Mouse (Mus musculus) heart, embryonic 12.5 days (tissue): Measurements from ENCODE around the gene Med13l. TPM values are rescaled to one million over a fixed set of nuclear protein-coding genes. Genes with fewer than 3 reads are reported as not detected.

Experiments used
- ATAC-seq: fragments of 200-750 bp; cut with Nextera tagmentation; 2 replicates; pipeline ENCODE4 v1.8.0; 2017; ENCODE audit warnings: moderate TSS enrichment, moderate library complexity; ENCODE audit not compliant: insufficient number of reproducible peaks, low FRiP score
- H3K27ac ChIP-seq: fragments of 300-500 bp; sonication (generic); 2 replicates; pipeline ENCODE4 v1.5.1; 2016; ENCODE audit warnings: mild to moderate bottlenecking, moderate library complexity; ENCODE audit not compliant: poor library complexity, severe bottlenecking
- H3K27me3 ChIP-seq: fragments of 300-500 bp; sonication (generic); replicated peaks from 2 replicates; pipeline ENCODE4 v1.6.1; 2016; ENCODE audit warnings: mild to moderate bottlenecking, moderate library complexity
- H3K36me3 ChIP-seq: fragments of 300-500 bp; sonication (generic); 2 replicates; pipeline ENCODE4 v1.6.1; 2016; ENCODE audit warnings: mild to moderate bottlenecking, moderate library complexity
- H3K4me1 ChIP-seq: fragments of 300-500 bp; sonication (generic); replicated peaks from 2 replicates; pipeline ENCODE4 v1.6.1; 2016; ENCODE audit warnings: mild to moderate bottlenecking
- H3K4me2 ChIP-seq: fragments of 300-500 bp; sonication (generic); 2 replicates; pipeline ENCODE4 v1.6.1; 2016; ENCODE audit warnings: mild to moderate bottlenecking, moderate library complexity
- H3K4me3 ChIP-seq: fragments of 300-500 bp; sonication (generic); 2 replicates; pipeline ENCODE4 v1.5.1; 2016; ENCODE audit warnings: mild to moderate bottlenecking
- H3K9ac ChIP-seq: fragments of 300-500 bp; sonication (generic); 2 replicates; pipeline ENCODE4 v1.6.1; 2016; ENCODE audit warnings: mild to moderate bottlenecking, moderate library complexity
- H3K9me3 ChIP-seq: fragments of 300-500 bp; sonication (generic); replicated peaks from 2 replicates; pipeline ENCODE4 v1.6.1; 2016; ENCODE audit warnings: mild to moderate bottlenecking, moderate library complexity
- WGBS: fragments of 180-500 bp; shearing (Covaris S2); methylation state at CpG from one replicate; pipeline ENCODE4 v1.1.7; 2016; 5-methylcytosine and 5-hydroxymethylcytosine counted together
- polyA plus RNA-seq: library from polyadenylated mRNA; unstranded; fragments of >200 nt; fragmentation: Nextera tagmentation; extraction: Ambion mirVana; gene quantifications from 2 replicates; pipeline ENCODE4 v1.2.1, GENCODE M21; 2016

The Med13l gene
- polyA plus RNA-seq, 1 experiment from 2014 or later: 10.0 TPM

DNA sequence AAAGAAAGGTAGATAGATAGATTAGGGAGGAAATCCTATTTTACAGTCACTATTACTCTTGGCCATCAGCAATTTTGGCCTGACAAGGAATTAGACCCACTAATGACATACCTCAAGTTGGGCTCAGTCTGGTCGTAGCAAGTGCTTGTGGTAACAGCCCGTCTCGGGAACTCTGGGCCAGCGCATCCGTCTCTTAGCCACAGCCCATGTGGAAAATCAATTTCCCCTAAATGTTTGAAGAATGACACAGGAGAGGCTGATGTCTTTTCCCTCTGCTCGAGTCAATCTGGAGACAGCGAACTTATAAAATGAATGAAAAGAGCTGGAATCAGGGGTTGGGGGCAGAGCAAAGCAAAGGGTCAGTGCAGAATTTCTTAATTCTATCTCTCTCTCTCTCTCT is 36.1 kb upstream of the Med13l start:
- Histone ChIP-seq H3K36me3 (no peaks in the 10 kb centered on the region), H3K9me3 (no peaks in the 10 kb centered on the region), H3K4me1 (peaks cover 3% of the 10 kb centered on the region; the same call in 1 of the 2 replicates), H3K27me3 (peaks cover 9% of the 10 kb centered on the region; the same call in 1 of the 2 replicates), H3K27ac (no peak overlapping the region), H3K9ac (no peak overlapping the region), H3K4me2 (no peak overlapping the region), H3K4me3 (no peak overlapping the region)
- no peak for ATAC-seq
- 80% methylated on average over 7 of the region's 7 CpGs for WGBS

DNA sequence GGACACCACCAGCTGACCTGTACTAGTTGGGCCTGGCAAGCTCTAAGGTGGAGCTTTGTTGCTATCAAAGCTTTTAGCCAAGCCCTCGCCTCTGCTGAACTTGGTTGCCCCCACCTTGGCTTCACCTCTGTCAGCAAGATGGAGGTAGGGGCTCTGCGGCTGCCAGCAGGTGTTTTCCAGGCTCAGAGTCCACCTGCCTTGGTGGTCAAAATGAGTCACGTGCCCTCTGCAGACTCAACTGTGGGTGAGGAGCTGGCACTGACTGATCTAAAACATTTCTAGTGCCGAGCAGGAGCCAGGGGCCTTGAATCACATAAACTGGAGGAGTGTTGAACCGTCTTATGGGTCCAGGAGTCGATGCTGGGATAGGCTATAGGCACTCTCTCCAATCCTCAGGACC is 34.8 kb upstream of the Med13l start:
- ATAC-seq: no peak
- H3K9ac ChIP-seq: no peak overlapping the region
- peaks cover 9% of the 10 kb centered on the region; the same call in 1 of the 2 replicates for H3K27me3 ChIP-seq
- H3K9me3 ChIP-seq: no peaks in the 10 kb centered on the region
- no peak overlapping the region for H3K4me2 ChIP-seq
- 78% methylated on average over 6 of the region's 6 CpGs for WGBS
- peaks cover 4% of the 10 kb centered on the region; the same call in 1 of the 2 replicates for H3K4me1 ChIP-seq
- no peaks in the 10 kb centered on the region for H3K36me3 ChIP-seq
- H3K27ac ChIP-seq: no peak overlapping the region
- no peak overlapping the region for H3K4me3 ChIP-seq

DNA sequence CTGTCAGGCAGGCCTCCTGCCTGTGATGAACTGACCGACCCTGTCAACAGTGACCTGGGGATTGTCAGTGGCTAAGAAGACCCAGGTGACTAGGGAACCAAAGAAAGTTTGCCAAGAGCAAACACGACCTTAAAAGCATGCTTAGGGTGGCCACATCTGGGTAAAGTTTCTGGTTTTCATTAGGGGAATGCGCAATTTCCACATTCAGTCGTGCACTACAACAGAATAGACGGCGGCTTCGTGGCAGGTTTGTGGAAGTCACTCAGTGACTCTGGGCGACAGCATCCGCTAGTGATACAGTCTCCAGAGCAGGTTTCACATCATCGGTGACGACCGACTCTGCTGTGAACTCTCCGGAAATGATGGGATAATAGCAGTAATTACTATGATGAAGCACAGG is 34.0 kb upstream of the Med13l start:
- ATAC-seq: no peak
- Histone ChIP-seq H3K4me3 (no peak overlapping the region), H3K27me3 (peaks cover 15% of the 10 kb centered on the region), H3K9ac (no peak overlapping the region), H3K9me3 (no peaks in the 10 kb centered on the region), H3K4me2 (no peak overlapping the region), H3K4me1 (peaks cover 4% of the 10 kb centered on the region; the same call in 1 of the 2 replicates), H3K27ac (no peak overlapping the region), H3K36me3 (no peaks in the 10 kb centered on the region)
- WGBS: 67% methylated on average over 13 of the region's 13 CpGs

DNA sequence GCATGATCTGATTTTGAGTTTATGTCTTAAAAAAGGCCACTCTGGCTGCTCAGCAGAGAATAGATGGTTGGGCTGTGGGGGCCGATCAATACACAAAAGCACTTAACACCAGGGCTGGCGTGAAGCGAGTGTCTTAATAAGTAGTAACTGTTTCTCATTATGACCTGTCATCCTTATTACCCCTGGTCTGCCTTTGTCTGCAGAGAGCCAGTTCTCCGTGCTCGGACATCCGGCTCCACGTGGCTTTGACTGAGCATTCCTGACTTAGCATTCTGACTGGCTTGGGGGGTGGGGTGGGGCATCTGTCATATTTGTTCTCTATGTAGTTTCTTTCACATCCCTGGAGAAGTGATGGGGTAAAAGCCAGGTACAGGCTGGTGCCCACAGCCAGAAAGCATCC is 31.2 kb upstream of the Med13l start:
- Histone ChIP-seq H3K9ac (no peak overlapping the region), H3K27me3 (peaks cover 31% of the 10 kb centered on the region; the same call in 1 of the 2 replicates), H3K4me3 (no peak overlapping the region), H3K4me2 (no peak overlapping the region), H3K36me3 (no peaks in the 10 kb centered on the region), H3K9me3 (no peaks in the 10 kb centered on the region), H3K27ac (no peak overlapping the region), H3K4me1 (peaks cover 13% of the 10 kb centered on the region)
- no peak for ATAC-seq
- WGBS: 25% methylated on average over 7 of the region's 7 CpGs

DNA sequence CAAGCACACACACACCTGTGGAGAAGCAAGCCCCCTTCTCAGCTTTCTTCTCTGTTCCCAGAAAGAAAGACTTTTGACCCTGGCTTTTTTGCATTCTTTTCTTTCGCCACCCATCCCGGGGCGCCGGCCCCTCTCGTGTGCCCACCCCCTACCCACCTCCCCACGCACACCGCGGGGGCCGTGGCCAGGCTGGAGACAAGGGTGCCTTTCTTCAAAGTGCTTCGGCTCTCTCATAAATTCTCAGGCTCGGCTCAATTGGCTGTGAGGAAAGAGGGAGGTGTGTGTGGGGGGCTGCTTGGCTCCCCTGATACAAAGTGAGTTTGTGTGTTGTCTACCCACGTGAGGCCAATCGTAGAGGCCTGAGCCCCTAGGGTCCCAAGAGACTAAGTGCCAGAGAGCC is 28.4 kb upstream of the Med13l start:
- Histone ChIP-seq H3K4me1 (peaks cover 13% of the 10 kb centered on the region), H3K9me3 (no peaks in the 10 kb centered on the region), H3K4me2 (peak overlapping the region; percentile 6; the same call in 1 of the 2 replicates), H3K4me3 (no peak overlapping the region), H3K27me3 (peaks cover 34% of the 10 kb centered on the region; the same call in 1 of the 2 replicates), H3K36me3 (no peaks in the 10 kb centered on the region), H3K27ac (no peak overlapping the region), H3K9ac (no peak overlapping the region)
- WGBS: 18% methylated on average over 13 of the region's 13 CpGs
- no peak for ATAC-seq

DNA sequence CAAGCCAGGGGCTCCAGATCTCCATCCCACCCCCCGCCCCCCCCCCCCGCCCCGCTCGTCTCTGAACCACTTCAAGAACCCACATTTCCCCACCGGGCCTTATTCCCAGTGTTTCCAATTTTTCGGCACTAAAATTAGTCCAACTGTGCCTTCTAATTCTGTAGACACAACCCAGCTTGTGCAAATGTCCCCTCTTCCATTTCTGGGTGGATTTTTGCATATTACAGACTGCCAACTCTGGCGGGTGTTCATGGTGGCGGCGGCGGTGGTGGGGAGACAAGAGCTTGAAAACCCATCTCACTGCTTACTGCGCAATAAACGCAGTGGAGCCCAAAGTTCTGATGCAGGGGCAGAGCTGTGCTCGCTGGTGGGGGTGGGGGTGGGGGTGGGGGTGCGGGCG is 27.8 kb upstream of the Med13l start:
- Histone ChIP-seq H3K4me1 (peaks cover 13% of the 10 kb centered on the region), H3K27ac (no peak overlapping the region), H3K9me3 (no peaks in the 10 kb centered on the region)

DNA sequence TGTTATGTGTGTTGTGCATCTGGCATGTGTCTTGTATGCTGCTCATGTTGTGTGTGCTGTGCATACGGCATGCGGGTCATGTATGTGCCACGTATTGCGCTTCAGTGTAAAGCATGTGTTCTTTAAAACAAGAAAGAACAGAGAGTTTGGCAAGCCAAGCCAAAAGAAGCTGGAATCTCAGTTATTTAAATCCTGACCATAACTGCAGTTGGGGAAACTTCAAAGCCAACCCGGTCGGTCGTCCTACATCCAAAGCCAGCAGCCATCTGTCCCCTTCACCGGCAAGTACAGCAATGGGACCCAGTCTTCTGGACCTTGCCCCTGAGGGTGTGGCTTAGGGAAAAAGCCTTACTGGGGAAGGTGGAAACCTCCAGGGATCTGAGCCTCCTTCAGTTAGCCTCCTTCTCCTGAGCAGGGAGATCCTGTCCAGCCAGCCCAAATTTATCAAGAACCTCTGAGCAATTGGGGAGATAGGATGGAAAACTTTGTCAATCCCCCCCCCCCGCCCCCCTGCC is 26.0 kb upstream of the Med13l start:
- Histone ChIP-seq H3K36me3 (no peaks in the 10 kb centered on the region), H3K9me3 (no peaks in the 10 kb centered on the region), H3K9ac (no peak overlapping the region), H3K4me3 (no peak overlapping the region), H3K4me1 (peaks cover 10% of the 10 kb centered on the region), H3K27me3 (peaks cover 28% of the 10 kb centered on the region; the same call in 1 of the 2 replicates), H3K4me2 (no peak overlapping the region), H3K27ac (no peak overlapping the region)
- WGBS: 67% methylated on average over 9 of the region's 9 CpGs
- no peak for ATAC-seq

More for the DNA sequence above, 27.8 kb upstream of the Med13l start:
- Histone ChIP-seq H3K9ac (no peak overlapping the region), H3K4me3 (no peak overlapping the region), H3K4me2 (no peak overlapping the region), H3K27me3 (peaks cover 34% of the 10 kb centered on the region; the same call in 1 of the 2 replicates), H3K36me3 (no peaks in the 10 kb centered on the region)
- 47% methylated on average over 15 of the region's 15 CpGs for WGBS
- no peak for ATAC-seq

DNA sequence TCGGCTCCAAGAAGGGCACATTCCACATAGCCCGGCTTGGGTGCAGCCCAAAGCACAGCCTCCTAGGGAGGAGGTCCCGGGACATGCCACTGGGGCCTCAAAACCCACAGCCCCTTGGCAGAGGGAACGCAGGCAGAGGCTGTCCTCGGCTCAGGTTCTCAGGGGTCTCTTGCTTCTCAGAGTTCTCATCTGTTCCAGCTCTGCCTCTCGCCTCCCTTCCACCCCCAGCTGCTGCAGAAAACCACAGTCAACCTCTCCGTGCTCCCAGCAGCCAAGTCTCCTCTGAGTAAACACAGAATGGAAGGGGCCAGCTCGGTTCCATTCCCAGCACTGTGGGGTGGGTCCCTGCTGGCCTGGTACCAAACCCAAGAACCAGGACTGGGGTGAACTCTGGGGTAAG is 25.3 kb upstream of the Med13l start:
- H3K9me3 ChIP-seq: no peaks in the 10 kb centered on the region
- H3K27me3 ChIP-seq: peaks cover 28% of the 10 kb centered on the region; the same call in 1 of the 2 replicates
- peaks cover 9% of the 10 kb centered on the region for H3K4me1 ChIP-seq
- no peaks in the 10 kb centered on the region for H3K36me3 ChIP-seq
- ATAC-seq: no peak
- H3K4me3 ChIP-seq: no peak overlapping the region
- WGBS: 44% methylated on average over 8 of the region's 8 CpGs
- H3K9ac ChIP-seq: no peak overlapping the region
- H3K27ac ChIP-seq: no peak overlapping the region
- no peak overlapping the region for H3K4me2 ChIP-seq

DNA sequence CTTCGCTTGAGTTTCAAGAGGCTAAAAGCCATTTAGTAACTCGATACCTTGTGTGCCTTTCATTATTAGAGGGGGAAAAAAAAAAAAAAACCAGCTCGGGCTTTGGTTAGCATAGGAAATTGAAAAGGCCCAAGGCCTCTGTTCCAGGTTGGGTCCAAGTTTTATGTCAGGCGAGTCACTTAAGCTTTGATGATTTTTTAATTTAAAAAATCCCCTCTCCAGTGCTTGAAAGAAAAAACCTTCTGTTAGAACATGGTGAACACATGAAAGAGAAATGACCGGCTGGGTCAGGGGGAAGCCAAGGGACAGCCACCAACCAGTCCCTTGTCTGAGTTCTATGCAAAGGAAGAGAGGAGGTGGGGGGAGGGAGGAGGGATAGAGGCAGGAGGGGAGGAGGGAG is 22.0 kb upstream of the Med13l start:
- Histone ChIP-seq H3K9me3 (no peaks in the 10 kb centered on the region), H3K4me3 (no peak overlapping the region), H3K36me3 (no peaks in the 10 kb centered on the region), H3K27ac (no peak overlapping the region), H3K4me1 (no peaks in the 10 kb centered on the region), H3K4me2 (no peak overlapping the region), H3K9ac (no peak overlapping the region), H3K27me3 (0 out of 2 replicates have a peak, but pooled peaks cover 8% of the 10 kb centered on the region)
- 47% methylated on average over 5 of the region's 5 CpGs for WGBS
- no peak for ATAC-seq

DNA sequence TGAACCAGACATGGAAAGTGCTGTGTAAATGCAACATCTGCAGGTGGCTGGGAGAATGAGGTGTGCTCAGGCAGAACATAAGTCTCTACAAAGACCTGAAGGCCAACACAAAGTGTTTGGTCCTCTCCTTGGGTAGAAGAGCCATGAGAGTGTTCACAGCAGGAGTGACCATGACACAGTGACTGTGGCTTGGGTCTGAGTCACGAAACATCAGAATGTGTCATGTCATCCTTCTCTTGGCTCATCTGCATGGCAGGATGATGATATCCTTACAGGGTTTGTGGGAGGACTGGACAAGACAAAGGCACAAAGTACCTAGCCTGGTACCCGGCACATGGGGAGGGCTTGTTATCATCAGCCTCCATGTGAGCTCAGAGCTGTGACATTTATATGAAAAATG is 16.7 kb upstream of the Med13l start:
- H3K4me2 ChIP-seq: no peak overlapping the region
- no peak overlapping the region for H3K4me3 ChIP-seq
- no peaks in the 10 kb centered on the region for H3K36me3 ChIP-seq
- WGBS: 75% methylated on average over 2 of the region's 2 CpGs
- no peaks in the 10 kb centered on the region for H3K9me3 ChIP-seq
- H3K27me3 ChIP-seq: no peaks in the 10 kb centered on the region
- no peaks in the 10 kb centered on the region for H3K4me1 ChIP-seq
- no peak overlapping the region for H3K9ac ChIP-seq
- ATAC-seq: no peak
- H3K27ac ChIP-seq: no peak overlapping the region

DNA sequence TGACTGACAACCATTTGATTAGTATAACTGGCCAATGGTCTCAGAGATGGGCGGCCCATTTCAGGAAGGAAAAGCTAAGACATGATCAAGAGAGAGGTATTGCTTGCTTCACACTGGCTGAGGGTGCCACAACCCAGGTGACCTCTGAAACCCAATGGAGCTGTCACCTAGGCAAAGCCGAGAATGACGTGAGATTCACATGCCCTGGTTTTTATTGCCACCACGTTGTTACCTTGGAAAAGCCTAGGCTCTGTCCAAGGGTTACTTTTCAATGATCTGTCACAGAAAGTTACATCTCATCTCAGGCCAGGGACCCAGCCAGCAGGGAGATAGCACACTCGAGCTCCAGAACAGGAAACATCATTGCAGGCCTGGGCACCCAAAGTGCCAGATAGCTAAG is 10.0 kb upstream of the Med13l start:
- H3K9ac ChIP-seq: no peak overlapping the region
- peaks cover 4% of the 10 kb centered on the region; the same call in 1 of the 2 replicates for H3K9me3 ChIP-seq
- no peak overlapping the region for H3K27ac ChIP-seq
- H3K36me3 ChIP-seq: no peaks in the 10 kb centered on the region
- H3K27me3 ChIP-seq: no peaks in the 10 kb centered on the region
- ATAC-seq: no peak
- 57% methylated on average over 5 of the region's 5 CpGs for WGBS
- H3K4me2 ChIP-seq: no peak overlapping the region
- no peaks in the 10 kb centered on the region for H3K4me1 ChIP-seq
- H3K4me3 ChIP-seq: no peak overlapping the region

DNA sequence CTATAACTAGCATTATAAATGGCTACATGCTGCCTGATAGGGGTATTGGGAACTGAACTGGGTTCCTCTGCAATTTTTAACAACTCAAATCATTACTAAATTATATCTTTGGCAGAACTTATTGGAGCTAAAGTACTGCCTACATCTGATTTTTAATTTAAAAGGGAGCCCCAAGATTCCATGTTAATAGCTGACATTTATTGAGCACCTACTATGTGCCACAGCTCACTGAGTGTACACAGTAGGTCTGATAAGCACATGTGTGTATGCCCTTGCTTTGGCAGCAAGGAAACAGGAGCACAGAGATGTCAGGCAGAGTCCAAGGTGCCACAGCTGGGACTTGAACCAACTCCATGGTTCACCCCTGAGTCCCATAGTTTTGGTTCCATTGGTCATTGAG is 7.2 kb upstream of the Med13l start:
- H3K27me3 ChIP-seq: no peaks in the 10 kb centered on the region
- no peaks in the 10 kb centered on the region for H3K36me3 ChIP-seq
- H3K9ac ChIP-seq: no peak overlapping the region
- no peak overlapping the region for H3K27ac ChIP-seq
- no peak for ATAC-seq
- peaks cover 11% of the 10 kb centered on the region for H3K4me1 ChIP-seq
- peaks cover 4% of the 10 kb centered on the region; the same call in 1 of the 2 replicates for H3K9me3 ChIP-seq
- no peak overlapping the region for H3K4me2 ChIP-seq
- no peak overlapping the region for H3K4me3 ChIP-seq
